Mouse (Mus musculus) midbrain, postnatal 0 days (tissue): ENCODE data around the gene Rnf19b. TPM values are rescaled to one million over a fixed set of nuclear protein-coding genes. Genes with fewer than 3 reads are reported as not detected.

ENCODE experiments used
- ATAC-seq: fragments of 200-750 bp; cut with Nextera tagmentation; 2 replicates; pipeline ENCODE4 v1.8.0; 2017; ENCODE audit warnings: moderate number of reproducible peaks, mild to moderate bottlenecking, moderate TSS enrichment, moderate library complexity; ENCODE audit not compliant: low FRiP score
- DNase-seq: peaks from one replicate; pipeline ENCODE4 v3.0.0-alpha.2; 2015; ENCODE audit warnings: low spot score
- H3K27ac ChIP-seq: fragments of 300-500 bp; sonication (generic); 2 replicates; pipeline ENCODE4 v1.5.1; 2014; ENCODE audit warnings: low read depth, mild to moderate bottlenecking, low read length, mixed read lengths
- H3K27me3 ChIP-seq: fragments of 300-500 bp; sonication (generic); 2 replicates; pipeline ENCODE4 v1.6.1; 2014; ENCODE audit warnings: low read length, control low read depth, mixed read lengths; ENCODE audit not compliant: insufficient read depth
- H3K36me3 ChIP-seq: fragments of 300-500 bp; sonication (generic); 2 replicates; pipeline ENCODE4 v1.6.1; 2014; ENCODE audit warnings: low read length, control low read depth, mixed read lengths; ENCODE audit not compliant: insufficient read depth
- H3K4me1 ChIP-seq: fragments of 300-500 bp; sonication (generic); 2 replicates; pipeline ENCODE4 v1.6.1; 2014; ENCODE audit warnings: mild to moderate bottlenecking, control low read depth, antibody characterized with exemption, low read length, mixed read lengths; ENCODE audit not compliant: insufficient read depth
- H3K4me2 ChIP-seq: fragments of 300-500 bp; sonication (generic); 2 replicates; pipeline ENCODE4 v1.6.1; 2014; ENCODE audit warnings: low read depth, mild to moderate bottlenecking, low read length, mixed read lengths; ENCODE audit not compliant: poor library complexity, severe bottlenecking
- H3K4me3 ChIP-seq: fragments of 300-500 bp; sonication (generic); 2 replicates; pipeline ENCODE4 v1.5.1; 2014; ENCODE audit warnings: low read depth, mild to moderate bottlenecking, low read length, moderate library complexity
- H3K9ac ChIP-seq: fragments of 300-500 bp; sonication (generic); replicated peaks from 2 replicates; pipeline ENCODE4 v1.6.1; 2014; ENCODE audit warnings: mild to moderate bottlenecking, low read length, moderate library complexity, mixed read lengths; ENCODE audit not compliant: poor library complexity, severe bottlenecking
- H3K9me3 ChIP-seq: fragments of 300-500 bp; sonication (generic); 2 replicates; pipeline ENCODE4 v1.6.1; 2016; ENCODE audit warnings: low read length, control low read depth
- CTCF ChIP-seq: IDR thresholded peaks from 2 replicates; pipeline ENCODE4 v1.5.1; 2016; ENCODE audit warnings: antibody characterized with exemption, mild to moderate bottlenecking
- WGBS: fragments of 180-500 bp; shearing (Covaris S2); extraction: QIAGEN DNeasy Blood & Tissue Kit; methylation state at CpG from one replicate; pipeline ENCODE4 v1.1.7; 2014; 5-methylcytosine and 5-hydroxymethylcytosine counted together
- polyA plus RNA-seq: library from polyadenylated mRNA; unstranded; fragments of >200 nt; fragmentation: Nextera tagmentation; extraction: Ambion mirVana; gene quantifications from 2 replicates; pipeline ENCODE4 v1.2.1, GENCODE M21; 2015
- total RNA-seq: library from RNA; depleted of rRNA; stranded (reverse); fragments of >200 nt; gene quantifications from 2 replicates; pipeline ENCODE4 v1.2.3, GENCODE M21; 2014; rRNA removed

Gene Rnf19b
- total and polyA plus RNA-seq, 2 experiments from 2014 or later, result 40.2 to 160 TPM

- Histone ChIP-seq H3K27me3 (no peaks in the 10 kb centered on the region), H3K9me3 (no peaks in the 10 kb centered on the region), H3K36me3 (no peaks in the 10 kb centered on the region), H3K9ac (no peak overlapping the region), H3K27ac (no peak overlapping the region), H3K4me2 (peak overlapping the region; percentile 35), H3K4me3 (no peak overlapping the region), H3K4me1 (no peaks in the 10 kb centered on the region)
- peak; percentile 91 for TF ChIP-seq CTCF
- DNase-seq (peak; percentile 84), ATAC-seq (no peak)
- 12% methylated on average over 15 of the region's 15 CpGs for WGBS
Observed at GRCm38 (mm10) chr4:129134799-129135585, 76.9 kb downstream of the Rnf19b start.

Other genes with a start within 250 kb of the Rnf19b start
- gene Trim62, start 174.7 kb upstream of the Rnf19b start, total RNA-seq, result 22.3 and 25.2 TPM in 2 replicates
- gene Trim62, start 174.7 kb upstream of the Rnf19b start, polyA plus RNA-seq, result 25.9 and 26.8 TPM in 2 replicates
- 20.2 and 29.3 TPM in 2 replicates for gene Azin2, start 95.8 kb upstream of the Rnf19b start, total RNA-seq
- 21.7 and 28.5 TPM in 2 replicates for gene Azin2, start 95.8 kb upstream of the Rnf19b start, polyA plus RNA-seq
- gene Ak2, start 66.3 kb upstream of the Rnf19b start, total RNA-seq, result 28.8 and 31.0 TPM in 2 replicates
- 66.0 and 67.1 TPM in 2 replicates for gene Ak2, start 66.3 kb upstream of the Rnf19b start, polyA plus RNA-seq
- gene Tmem54, start 47.3 kb downstream of the Rnf19b start, total RNA-seq, result 0.99 TPM in 1 of 2 replicates, not detected in the other
- 0.21 TPM in 1 of 2 replicates, not detected in the other for gene Tmem54, start 47.3 kb downstream of the Rnf19b start, polyA plus RNA-seq
- gene Hpca, start 63.8 kb downstream of the Rnf19b start, total RNA-seq, result 282 and 292 TPM in 2 replicates
- 217 and 238 TPM in 2 replicates for gene Hpca, start 63.8 kb downstream of the Rnf19b start, polyA plus RNA-seq
- gene Fndc5, start 78.7 kb downstream of the Rnf19b start, total RNA-seq, result 22.5 and 36.3 TPM in 2 replicates
- gene Fndc5, start 78.7 kb downstream of the Rnf19b start, polyA plus RNA-seq, result 14.6 and 16.1 TPM in 2 replicates
- gene S100pbp, start 131.5 kb downstream of the Rnf19b start, total RNA-seq, result 49.6 and 59.5 TPM in 2 replicates
- gene S100pbp, start 131.5 kb downstream of the Rnf19b start, polyA plus RNA-seq, result 20.7 and 24.2 TPM in 2 replicates
- 66.8 and 81.9 TPM in 2 replicates for gene Yars, start 131.5 kb downstream of the Rnf19b start, total RNA-seq
- gene Yars, start 131.5 kb downstream of the Rnf19b start, polyA plus RNA-seq, result 107 and 111 TPM in 2 replicates
- 16.6 and 25.6 TPM in 2 replicates for gene C77080, start 203.1 kb downstream of the Rnf19b start, total RNA-seq
- gene C77080, start 203.1 kb downstream of the Rnf19b start, polyA plus RNA-seq, result 5.2 and 5.5 TPM in 2 replicates
- gene Sync, start 229.3 kb downstream of the Rnf19b start, total RNA-seq, result 2.1 and 2.6 TPM in 2 replicates
- 1.1 and 1.3 TPM in 2 replicates for gene Sync, start 229.3 kb downstream of the Rnf19b start, polyA plus RNA-seq